Mouse (Mus musculus) heart, embryonic 15.5 days (tissue): ENCODE data around the gene Sorbs1. TPM values are rescaled to one million over a fixed set of nuclear protein-coding genes. Genes with fewer than 3 reads are reported as not detected.

Experiments
- ATAC-seq: fragments of 200-750 bp; cut with Nextera tagmentation; replicated peaks from 2 replicates; pipeline ENCODE4 v1.8.0; 2017; ENCODE audit warnings: low read depth, moderate TSS enrichment; ENCODE audit not compliant: insufficient number of reproducible peaks, insufficient read depth, low FRiP score
- H3K27ac ChIP-seq: fragments of 300-500 bp; sonication (generic); 2 replicates; pipeline ENCODE4 v1.5.1; 2015; ENCODE audit warnings: mild to moderate bottlenecking, inconsistent platforms
- H3K27me3 ChIP-seq: fragments of 300-500 bp; sonication (generic); 2 replicates; pipeline ENCODE4 v1.6.1; 2015; ENCODE audit warnings: inconsistent platforms
- H3K36me3 ChIP-seq: fragments of 300-500 bp; sonication (generic); 2 replicates; pipeline ENCODE4 v1.6.1; 2015; ENCODE audit warnings: mild to moderate bottlenecking, inconsistent platforms
- H3K4me1 ChIP-seq: fragments of 300-500 bp; sonication (generic); replicated peaks from 2 replicates; pipeline ENCODE4 v1.6.1; 2015; ENCODE audit warnings: inconsistent platforms
- H3K4me2 ChIP-seq: fragments of 300-500 bp; sonication (generic); 2 replicates; pipeline ENCODE4 v1.6.1; 2015; ENCODE audit warnings: inconsistent platforms, mild to moderate bottlenecking, moderate library complexity
- H3K4me3 ChIP-seq: fragments of 300-500 bp; sonication (generic); 2 replicates; pipeline ENCODE4 v1.5.1; 2015; ENCODE audit warnings: mild to moderate bottlenecking, inconsistent platforms
- H3K9ac ChIP-seq: fragments of 300-500 bp; sonication (generic); 2 replicates; pipeline ENCODE4 v1.6.1; 2015; ENCODE audit warnings: mild to moderate bottlenecking, inconsistent platforms
- H3K9me3 ChIP-seq: fragments of 300-500 bp; sonication (generic); replicated peaks from 2 replicates; pipeline ENCODE4 v1.6.1; 2016; ENCODE audit warnings: inconsistent platforms
- WGBS: fragments of 180-500 bp; shearing (Covaris S2); methylation state at CpG from one replicate; pipeline ENCODE4 v1.1.7; 2015; ENCODE audit warnings: mixed read lengths; 5-methylcytosine and 5-hydroxymethylcytosine counted together
- polyA plus RNA-seq: library from polyadenylated mRNA; unstranded; fragments of >200 nt; fragmentation: Nextera tagmentation; extraction: Ambion mirVana; gene quantifications from 2 replicates; pipeline ENCODE4 v1.2.1, GENCODE M21; 2015

Sorbs1 gene
- polyA plus RNA-seq, 1 experiment from 2014 or later = 126 TPM

DNA sequence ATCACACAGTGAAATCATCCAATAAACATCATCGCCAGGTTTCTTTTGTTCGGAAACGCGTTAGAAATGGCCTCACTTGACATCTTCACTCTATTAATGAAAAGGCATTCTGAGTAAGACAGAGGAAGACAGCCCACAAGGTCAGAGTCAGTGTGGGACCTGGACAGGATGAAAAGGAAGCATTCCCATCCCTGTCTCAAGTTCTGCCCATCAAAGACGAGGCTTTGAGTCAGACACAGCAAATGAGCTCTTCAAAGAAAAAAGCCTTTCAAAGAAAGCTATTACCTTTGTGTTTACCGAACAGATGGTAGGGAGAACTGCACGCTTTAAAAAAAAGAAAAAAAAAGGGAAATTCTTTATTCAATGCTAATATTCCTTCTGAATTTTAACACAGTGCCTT, 92.5 kb downstream of the Sorbs1 start:
- no peak for ATAC-seq
- H3K27me3 ChIP-seq = no peaks in the 10 kb centered on the region
- 70% methylated on average over 7 of the region's 7 CpGs for WGBS
- H3K4me1 ChIP-seq = peaks cover 37% of the 10 kb centered on the region
- H3K4me2 ChIP-seq = no peak overlapping the region
- no peaks in the 10 kb centered on the region for H3K9me3 ChIP-seq
- H3K4me3 ChIP-seq = no peak overlapping the region
- H3K9ac ChIP-seq = no peak overlapping the region
- no peak overlapping the region for H3K27ac ChIP-seq
- no peaks in the 10 kb centered on the region for H3K36me3 ChIP-seq

GRCm38 (mm10) chr19:40419315-40419714, 94.3 kb downstream of the Sorbs1 start:
- ATAC-seq = no peak
- Histone ChIP-seq H3K4me1 (peaks cover 39% of the 10 kb centered on the region), H3K36me3 (no peaks in the 10 kb centered on the region), H3K27ac (no peak overlapping the region), H3K9ac (no peak overlapping the region), H3K27me3 (no peaks in the 10 kb centered on the region), H3K4me3 (no peak overlapping the region), H3K9me3 (no peaks in the 10 kb centered on the region), H3K4me2 (no peak overlapping the region)
- 57% methylated on average over 7 of the region's 7 CpGs for WGBS

GRCm38 (mm10) chr19:40417155-40417821, 96.3 kb downstream of the Sorbs1 start:
- H3K9me3 ChIP-seq = no peaks in the 10 kb centered on the region
- H3K4me1 ChIP-seq = peaks cover 39% of the 10 kb centered on the region
- WGBS = 62% methylated on average over 8 of the region's 8 CpGs
- H3K27ac ChIP-seq = peak overlapping the region; percentile 3; the same call in 1 of the 2 replicates
- H3K4me3 ChIP-seq = no peak overlapping the region
- H3K4me2 ChIP-seq = no peak overlapping the region
- no peaks in the 10 kb centered on the region for H3K27me3 ChIP-seq
- ATAC-seq = no peak; the same call in 1 of the 2 replicates
- no peaks in the 10 kb centered on the region for H3K36me3 ChIP-seq
- no peak overlapping the region for H3K9ac ChIP-seq

- Histone ChIP-seq H3K4me3 (no peak overlapping the region), H3K27me3 (no peaks in the 10 kb centered on the region), H3K36me3 (no peaks in the 10 kb centered on the region), H3K4me1 (peaks cover 50% of the 10 kb centered on the region), H3K9ac (no peak overlapping the region), H3K4me2 (no peak overlapping the region), H3K9me3 (no peaks in the 10 kb centered on the region), H3K27ac (no peak overlapping the region)
- ATAC-seq = no peak
- WGBS = 88% methylated on average over 1 of the region's 1 CpGs
These were observed 97.9 kb downstream of the Sorbs1 start for GRCm38 (mm10) chr19:40415725-40416124.

GRCm38 (mm10) chr19:40414798-40415475, 98.6 kb downstream of the Sorbs1 start:
- Histone ChIP-seq H3K4me3 (no peak overlapping the region), H3K4me2 (no peak overlapping the region), H3K27me3 (no peaks in the 10 kb centered on the region), H3K4me1 (peaks cover 55% of the 10 kb centered on the region), H3K9ac (peak overlapping the region; percentile 4; the same call in 1 of the 2 replicates), H3K36me3 (no peaks in the 10 kb centered on the region), H3K27ac (peak overlapping the region; percentile 78), H3K9me3 (no peaks in the 10 kb centered on the region)
- WGBS = 53% methylated on average over 11 of the region's 11 CpGs
- ATAC-seq = no peak

DNA sequence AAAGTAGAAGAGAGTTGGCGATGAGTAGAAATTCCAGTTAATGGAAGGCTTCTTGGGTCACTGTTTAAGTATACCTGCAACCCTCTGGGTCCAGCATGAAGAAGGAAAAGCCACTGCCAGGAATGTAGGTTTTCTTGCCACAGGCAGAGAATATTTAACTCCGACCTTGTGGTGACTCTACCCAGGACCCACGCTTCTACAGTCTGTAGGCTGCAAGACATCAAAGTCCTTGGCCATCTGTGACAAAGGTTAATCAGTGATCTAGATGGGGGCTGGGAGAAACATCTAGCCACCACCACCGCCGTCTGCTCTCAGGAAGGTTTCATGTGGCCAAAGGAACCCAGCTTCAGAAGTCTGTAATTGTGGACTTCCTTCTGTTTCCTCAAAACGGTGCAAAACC, 99.2 kb downstream of the Sorbs1 start:
- ATAC-seq = no peak

DNA sequence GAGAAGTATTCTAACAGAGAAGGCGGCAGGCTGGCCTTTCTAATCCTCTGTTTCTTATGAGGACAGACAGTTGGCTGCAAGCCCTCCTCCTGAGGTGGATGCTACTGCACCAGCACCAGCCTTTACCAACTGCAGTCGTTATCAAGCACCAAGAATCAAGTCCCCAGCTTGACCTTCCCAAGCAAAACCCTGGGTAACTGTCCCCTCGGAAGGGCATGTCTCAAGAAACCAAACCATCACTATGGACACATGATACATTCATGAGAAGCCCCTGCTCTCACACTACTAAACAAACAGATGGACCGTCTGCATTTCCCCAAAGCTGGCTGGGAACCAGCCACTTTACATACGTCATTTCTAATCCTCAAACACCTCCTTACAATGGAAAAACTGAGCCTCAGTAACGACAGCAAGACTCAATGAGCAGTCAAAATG, 102.2 kb downstream of the Sorbs1 start:
- no peak overlapping the region for H3K9ac ChIP-seq
- H3K36me3 ChIP-seq = no peaks in the 10 kb centered on the region
- ATAC-seq = no peak
- H3K4me2 ChIP-seq = no peak overlapping the region
- 38% methylated on average over 6 of the region's 6 CpGs for WGBS
- no peaks in the 10 kb centered on the region for H3K9me3 ChIP-seq
- H3K27ac ChIP-seq = peak overlapping the region; percentile 15
- no peak overlapping the region for H3K4me3 ChIP-seq
- H3K4me1 ChIP-seq = peaks cover 61% of the 10 kb centered on the region
- H3K27me3 ChIP-seq = no peaks in the 10 kb centered on the region

More for the DNA sequence above, 99.2 kb downstream of the Sorbs1 start:
- Histone ChIP-seq H3K9me3 (no peaks in the 10 kb centered on the region), H3K4me1 (peaks cover 56% of the 10 kb centered on the region), H3K36me3 (no peaks in the 10 kb centered on the region), H3K9ac (no peak overlapping the region), H3K4me3 (no peak overlapping the region), H3K27ac (peak overlapping the region; percentile 78; the same call in 1 of the 2 replicates), H3K4me2 (no peak overlapping the region), H3K27me3 (no peaks in the 10 kb centered on the region)
- 63% methylated on average over 6 of the region's 6 CpGs for WGBS

DNA sequence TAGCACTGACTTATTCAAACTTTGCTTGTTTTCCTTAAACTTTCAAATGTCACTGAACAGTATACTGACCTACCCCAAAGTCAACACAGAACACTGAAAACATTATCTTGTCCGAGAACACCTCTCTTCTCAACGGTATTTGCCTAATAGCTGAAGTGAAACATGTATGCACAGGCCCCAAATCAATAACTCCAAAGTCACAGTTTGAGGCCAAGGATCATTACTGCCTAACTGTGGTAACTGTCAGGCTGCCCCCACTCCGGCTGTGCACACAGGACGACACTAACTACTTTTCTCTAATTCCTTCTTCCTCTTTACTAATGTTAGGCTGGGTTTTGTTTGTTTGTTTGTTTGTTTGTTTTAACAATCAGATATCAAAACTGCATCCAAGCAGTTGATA, 103.1 kb downstream of the Sorbs1 start:
- WGBS = 82% methylated on average over 4 of the region's 4 CpGs

DNA sequence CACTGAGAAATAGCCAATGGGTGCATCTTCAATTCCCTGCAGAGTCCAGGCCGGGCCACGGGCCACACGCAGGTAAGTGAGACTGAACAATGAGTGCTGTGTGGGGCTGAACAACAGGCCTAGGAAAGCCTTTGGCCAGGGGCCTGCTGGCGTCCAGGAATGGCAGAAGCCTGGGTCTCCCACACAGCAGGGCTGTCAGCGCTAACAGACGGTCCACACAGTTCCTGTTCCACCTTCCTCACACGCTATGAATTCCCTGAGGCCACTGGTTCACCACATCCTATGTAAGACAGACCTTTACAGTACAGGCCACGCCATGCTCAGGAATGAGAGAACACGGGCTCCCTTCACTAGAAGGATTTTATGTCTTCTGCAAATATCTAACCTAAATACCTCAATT, 103.5 kb downstream of the Sorbs1 start:
- WGBS = 55% methylated on average over 9 of the region's 9 CpGs
- H3K9ac ChIP-seq = no peak overlapping the region
- H3K4me1 ChIP-seq = peaks cover 70% of the 10 kb centered on the region
- no peak overlapping the region for H3K4me2 ChIP-seq
- H3K27ac ChIP-seq = peak overlapping the region; percentile 38; the same call in 1 of the 2 replicates
- H3K9me3 ChIP-seq = no peaks in the 10 kb centered on the region
- H3K4me3 ChIP-seq = no peak overlapping the region
- no peaks in the 10 kb centered on the region for H3K36me3 ChIP-seq
- no peaks in the 10 kb centered on the region for H3K27me3 ChIP-seq
- ATAC-seq = no peak

More for the DNA sequence above, 103.1 kb downstream of the Sorbs1 start:
- Histone ChIP-seq H3K9me3 (no peaks in the 10 kb centered on the region), H3K9ac (no peak overlapping the region), H3K4me2 (no peak overlapping the region), H3K27ac (peak overlapping the region; percentile 15; the same call in 1 of the 2 replicates), H3K4me1 (peaks cover 70% of the 10 kb centered on the region), H3K36me3 (no peaks in the 10 kb centered on the region), H3K4me3 (no peak overlapping the region), H3K27me3 (no peaks in the 10 kb centered on the region)
- no peak for ATAC-seq

DNA sequence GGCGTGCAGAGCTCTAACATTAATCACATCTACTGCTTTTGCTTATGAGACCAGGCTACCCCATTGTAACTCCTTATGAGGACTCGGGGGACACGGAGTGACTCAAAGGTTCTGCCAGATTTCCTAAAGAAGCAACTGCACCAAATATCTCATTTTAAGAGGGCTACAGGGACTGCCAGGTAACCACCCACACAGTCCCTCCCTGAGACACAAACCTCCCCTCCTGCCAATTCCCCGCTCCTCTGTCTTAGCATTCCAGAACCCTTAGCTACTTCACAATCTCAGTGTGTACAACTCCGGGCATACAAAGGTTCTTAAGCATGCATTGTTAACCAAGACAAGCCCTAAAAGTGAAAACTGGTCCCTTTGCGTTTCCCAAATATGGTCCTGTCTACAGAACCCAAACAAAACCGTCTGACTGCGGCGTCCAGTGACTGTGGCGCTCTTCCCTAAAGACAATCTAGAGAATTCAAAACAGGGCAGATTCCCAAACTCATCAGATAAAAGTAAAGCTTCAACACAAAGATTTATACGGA, 104.0 kb downstream of the Sorbs1 start:
- Histone ChIP-seq H3K4me1 (peaks cover 67% of the 10 kb centered on the region), H3K27ac (peak overlapping the region; percentile 38; the same call in 1 of the 2 replicates), H3K9ac (no peak overlapping the region)

DNA sequence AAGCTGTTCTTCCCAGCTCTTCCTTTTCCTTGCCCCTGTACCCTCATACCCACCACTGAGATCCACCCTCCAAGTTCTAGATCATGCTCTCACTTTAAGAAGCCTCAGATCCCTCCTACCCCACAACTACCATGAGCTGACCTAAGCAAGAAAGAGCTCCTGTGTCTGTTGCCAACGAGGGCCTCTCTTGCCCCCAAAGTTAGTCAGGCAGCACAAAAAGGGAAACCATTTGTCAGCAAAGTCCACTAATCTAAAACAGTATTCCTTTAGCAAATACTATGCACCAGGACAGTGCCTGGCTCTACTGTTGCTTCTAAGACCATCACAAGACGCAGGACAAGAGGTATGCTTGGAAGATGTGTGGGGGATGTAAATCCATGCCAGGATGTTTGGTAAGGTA, 106.4 kb downstream of the Sorbs1 start:
- Histone ChIP-seq H3K4me2 (no peak overlapping the region), H3K9ac (no peak overlapping the region), H3K36me3 (no peaks in the 10 kb centered on the region), H3K9me3 (no peaks in the 10 kb centered on the region), H3K4me3 (no peak overlapping the region), H3K27me3 (no peaks in the 10 kb centered on the region), H3K4me1 (peaks cover 70% of the 10 kb centered on the region), H3K27ac (no peak overlapping the region)
- ATAC-seq = no peak
- WGBS = 70% methylated on average over 2 of the region's 2 CpGs

More for the DNA sequence above, 104.0 kb downstream of the Sorbs1 start:
- no peak for ATAC-seq
- H3K9me3 ChIP-seq = no peaks in the 10 kb centered on the region
- H3K27me3 ChIP-seq = no peaks in the 10 kb centered on the region
- 67% methylated on average over 11 of the region's 11 CpGs for WGBS
- no peak overlapping the region for H3K4me2 ChIP-seq
- no peaks in the 10 kb centered on the region for H3K36me3 ChIP-seq
- H3K4me3 ChIP-seq = no peak overlapping the region
